Mouse (Mus musculus) lung, postnatal 0 days (tissue): Measurements from ENCODE around the gene Hdhd5. TPM values are rescaled to one million over a fixed set of nuclear protein-coding genes. Genes with fewer than 3 reads are reported as not detected.

ENCODE experiments used
- ATAC-seq: fragments of 200-750 bp; cut with Nextera tagmentation; 2 replicates; pipeline ENCODE4 v1.8.0; 2017; ENCODE audit warnings: moderate library complexity
- DNase-seq: peaks from one replicate; pipeline ENCODE4 v3.0.0-alpha.2; 2016; ENCODE audit warnings: low spot score
- H3K27ac ChIP-seq: fragments of 300-500 bp; sonication (generic); 2 replicates; pipeline ENCODE4 v1.5.1; 2014; ENCODE audit warnings: antibody characterized with exemption, mild to moderate bottlenecking, low read length, mixed read lengths
- H3K27me3 ChIP-seq: fragments of 300-500 bp; sonication (generic); replicated peaks from 2 replicates; pipeline ENCODE4 v1.6.1; 2014; ENCODE audit warnings: low read length, mixed read lengths; ENCODE audit not compliant: insufficient read depth
- H3K36me3 ChIP-seq: fragments of 300-500 bp; sonication (generic); 2 replicates; pipeline ENCODE4 v1.6.1; 2014; ENCODE audit warnings: low read length, mixed read lengths; ENCODE audit not compliant: insufficient read depth
- H3K4me1 ChIP-seq: fragments of 300-500 bp; sonication (generic); 2 replicates; pipeline ENCODE4 v1.6.1; 2014; ENCODE audit warnings: antibody characterized with exemption, low read depth, low read length, mixed read lengths; ENCODE audit not compliant: insufficient read depth
- H3K4me2 ChIP-seq: fragments of 300-500 bp; sonication (generic); replicated peaks from 2 replicates; pipeline ENCODE4 v1.6.1; 2014; ENCODE audit warnings: low read depth, mild to moderate bottlenecking, low read length, moderate library complexity, mixed read lengths
- H3K4me3 ChIP-seq: fragments of 300-500 bp; sonication (generic); 2 replicates; pipeline ENCODE4 v1.5.1; 2014; ENCODE audit warnings: low read depth, low read length
- H3K9ac ChIP-seq: fragments of 300-500 bp; sonication (generic); replicated peaks from 2 replicates; pipeline ENCODE4 v1.6.1; 2014; ENCODE audit warnings: low read depth, mild to moderate bottlenecking
- H3K9me3 ChIP-seq: fragments of 300-500 bp; sonication (generic); 2 replicates; pipeline ENCODE4 v1.6.1; 2016; ENCODE audit warnings: low read length, mixed read lengths
- CTCF ChIP-seq: IDR thresholded peaks from 2 replicates; pipeline ENCODE4 v1.5.1; 2016; ENCODE audit warnings: antibody characterized with exemption, mild to moderate bottlenecking
- EP300 ChIP-seq: IDR thresholded peaks from 2 replicates; pipeline ENCODE4 v1.6.1; 2016; ENCODE audit warnings: antibody characterized with exemption, mild to moderate bottlenecking, control low read depth
- WGBS: fragments of 180-500 bp; shearing (Covaris S2); extraction: QIAGEN DNeasy Blood & Tissue Kit; methylation state at CpG from one replicate; pipeline ENCODE4 v1.1.7; 2014; 5-methylcytosine and 5-hydroxymethylcytosine counted together
- polyA plus RNA-seq: library from polyadenylated mRNA; unstranded; fragments of >200 nt; fragmentation: Nextera tagmentation; extraction: Ambion mirVana; gene quantifications from 2 replicates; pipeline ENCODE4 v1.2.1, GENCODE M21; 2015

Gene Hdhd5
- polyA plus RNA-seq, 1 experiment from 2014 or later, result 10.1 TPM

DNA sequence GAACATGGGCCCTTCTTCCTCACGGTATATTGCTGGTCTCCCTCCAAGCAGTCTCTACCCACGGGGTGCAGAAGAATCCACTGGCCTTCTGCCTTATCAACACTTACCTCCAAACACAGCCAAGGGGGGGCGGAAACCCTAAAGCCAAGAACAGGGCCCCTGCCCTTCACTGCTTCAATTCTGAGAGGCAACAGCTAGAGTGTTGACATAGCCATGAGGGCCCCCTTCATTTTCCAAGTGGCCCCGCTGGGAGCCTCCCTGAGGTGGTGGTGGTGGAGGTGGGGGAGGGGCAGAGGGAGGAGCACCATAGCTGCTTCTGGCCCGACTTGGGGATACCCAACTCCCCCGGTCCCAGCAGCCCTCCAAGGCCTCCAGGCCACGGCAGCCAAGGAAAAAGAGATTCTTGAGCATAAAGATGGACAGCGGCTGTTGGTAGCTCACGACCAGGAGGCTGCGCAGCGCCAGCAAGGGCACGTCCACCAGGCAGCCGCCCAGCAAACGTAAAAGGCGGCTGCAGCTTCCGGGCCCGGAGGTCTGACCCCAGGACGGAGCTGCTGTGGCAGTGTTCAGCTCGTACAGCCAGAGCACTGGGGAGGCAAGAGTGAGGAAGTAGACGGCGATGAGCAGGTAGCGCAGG, 39.1 kb downstream of the Hdhd5 start:
- Histone ChIP-seq H3K4me3 (peak overlapping the region; percentile 60), H3K36me3 (no peaks in the 10 kb centered on the region), H3K4me1 (no peaks in the 10 kb centered on the region; the same call in 1 of the 2 replicates), H3K4me2 (peak overlapping the region; percentile 96), H3K27ac (no peak overlapping the region), H3K9ac (no peak overlapping the region), H3K27me3 (peaks cover 25% of the 10 kb centered on the region), H3K9me3 (no peaks in the 10 kb centered on the region)
- peak; percentile 85 for ATAC-seq
- TF ChIP-seq CTCF (no peak), EP300 (peak; percentile 25; the same call in 1 of the 2 replicates)
- DNase-seq, result peak; percentile 75
- 6% methylated on average over 22 of the region's 22 CpGs for WGBS

DNA sequence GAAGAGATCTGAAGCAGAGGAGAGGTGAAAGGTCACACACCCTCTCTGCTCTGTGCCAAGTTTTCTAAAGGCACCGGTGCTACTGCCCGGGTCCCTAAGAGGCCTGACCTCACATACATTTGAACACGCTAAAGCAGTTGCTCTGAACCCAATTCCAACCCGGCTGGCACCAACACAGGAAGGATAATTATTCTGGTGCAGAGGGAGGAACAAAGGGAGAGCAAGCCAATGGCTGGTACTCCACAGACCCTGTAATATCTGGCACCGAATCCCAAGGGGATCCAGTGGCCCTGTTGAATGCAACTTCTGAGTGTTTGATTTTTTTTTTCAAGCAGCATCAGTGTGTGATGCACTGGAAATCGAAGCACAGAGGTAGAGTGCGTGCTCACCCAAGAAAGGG, 40.1 kb downstream of the Hdhd5 start:
- no peaks in the 10 kb centered on the region for H3K9me3 ChIP-seq
- no peak for ATAC-seq
- no peak overlapping the region for H3K4me3 ChIP-seq
- DNase-seq, result no peak
- H3K36me3 ChIP-seq, result no peaks in the 10 kb centered on the region
- no peak for TF ChIP-seq EP300
- TF ChIP-seq CTCF, result no peak
- 36% methylated on average over 7 of the region's 7 CpGs for WGBS
- H3K4me1 ChIP-seq, result no peaks in the 10 kb centered on the region; the same call in 1 of the 2 replicates
- H3K9ac ChIP-seq, result no peak overlapping the region
- no peak overlapping the region for H3K4me2 ChIP-seq
- H3K27me3 ChIP-seq, result peaks cover 25% of the 10 kb centered on the region
- H3K27ac ChIP-seq, result no peak overlapping the region

DNA sequence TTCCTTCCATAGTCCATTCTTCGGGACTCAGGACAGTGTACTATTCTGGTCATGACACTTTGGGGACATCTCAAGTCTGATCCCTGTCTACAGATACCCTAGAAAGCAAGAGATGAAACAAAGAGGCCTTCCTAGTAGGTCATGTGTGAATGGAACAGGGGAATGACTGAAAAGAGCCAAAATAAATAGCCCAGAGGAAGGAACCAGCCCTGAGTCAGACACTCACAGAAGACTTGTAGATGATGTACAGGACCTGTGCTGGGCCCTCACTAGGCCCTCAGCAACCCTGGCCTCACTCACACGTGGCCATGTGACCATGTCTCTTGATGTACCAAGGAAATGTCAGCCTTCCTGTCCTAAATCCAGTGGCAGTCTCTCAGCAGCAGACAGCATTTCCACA, 41.7 kb downstream of the Hdhd5 start:
- peaks cover 25% of the 10 kb centered on the region for H3K27me3 ChIP-seq
- no peaks in the 10 kb centered on the region; the same call in 1 of the 2 replicates for H3K4me1 ChIP-seq
- ATAC-seq (no peak), DNase-seq (no peak)
- H3K36me3 ChIP-seq, result no peaks in the 10 kb centered on the region
- no peak overlapping the region for H3K27ac ChIP-seq
- TF ChIP-seq CTCF, result no peak
- no peak for TF ChIP-seq EP300
- 53% methylated on average over 2 of the region's 2 CpGs for WGBS
- no peak overlapping the region for H3K4me2 ChIP-seq
- no peaks in the 10 kb centered on the region for H3K9me3 ChIP-seq
- no peak overlapping the region for H3K4me3 ChIP-seq
- no peak overlapping the region for H3K9ac ChIP-seq

DNA sequence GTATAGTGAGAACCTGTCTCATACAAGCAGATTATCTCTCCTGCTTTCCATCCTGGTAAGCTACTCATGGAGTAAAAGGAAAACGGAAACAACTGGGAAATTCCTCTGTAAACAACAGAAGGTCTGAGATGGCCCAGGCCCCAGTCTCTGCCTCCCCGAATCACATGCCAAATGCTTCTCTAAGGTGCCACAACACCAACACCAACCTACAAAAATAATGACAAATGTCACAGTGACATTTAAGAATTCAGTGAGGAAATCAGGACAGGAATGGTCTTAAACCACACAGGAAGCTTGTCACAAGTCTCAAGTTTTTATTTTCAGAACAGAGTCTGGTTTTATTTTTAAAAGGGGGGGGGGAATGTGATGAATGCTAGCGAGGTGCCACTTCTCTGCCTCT, 42.5 kb downstream of the Hdhd5 start:
- 48% methylated on average over 3 of the region's 3 CpGs for WGBS
- TF ChIP-seq CTCF (no peak), EP300 (no peak)
- H3K4me3 ChIP-seq, result no peak overlapping the region
- H3K36me3 ChIP-seq, result no peaks in the 10 kb centered on the region
- DNase-seq (no peak), ATAC-seq (no peak)
- peaks cover 21% of the 10 kb centered on the region for H3K27me3 ChIP-seq
- H3K4me1 ChIP-seq, result no peaks in the 10 kb centered on the region; the same call in 1 of the 2 replicates
- no peak overlapping the region for H3K27ac ChIP-seq
- H3K9ac ChIP-seq, result no peak overlapping the region
- H3K4me2 ChIP-seq, result no peak overlapping the region
- H3K9me3 ChIP-seq, result no peaks in the 10 kb centered on the region

DNA sequence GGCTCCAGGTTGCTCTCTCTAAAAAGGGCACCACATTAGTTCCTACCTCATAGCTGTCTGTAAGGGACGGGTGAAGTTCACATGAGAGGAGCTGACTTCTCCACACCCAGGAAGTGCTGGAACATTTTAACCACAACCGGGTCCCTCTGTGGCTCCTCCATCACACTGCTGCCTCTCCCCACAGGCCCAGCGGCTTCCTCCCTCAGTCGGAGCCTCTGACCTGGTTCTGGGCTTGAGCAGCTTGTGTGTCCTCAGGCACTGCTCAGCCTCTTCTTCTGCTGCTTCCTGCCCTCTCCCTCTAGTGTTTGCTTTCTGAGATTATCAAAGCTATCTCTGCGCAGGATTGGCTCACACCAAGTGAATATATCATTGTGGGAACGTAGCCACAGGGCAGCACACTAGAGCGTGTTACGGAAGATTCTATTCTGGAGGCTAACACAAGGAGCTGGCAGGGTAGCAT, 45.0 kb downstream of the Hdhd5 start:
- H3K36me3 ChIP-seq, result no peaks in the 10 kb centered on the region
- ATAC-seq (no peak), DNase-seq (no peak)
- WGBS, result 38% methylated on average over 8 of the region's 8 CpGs
- H3K27me3 ChIP-seq, result 0 out of 2 replicates have a peak, but pooled peaks cover 2% of the 10 kb centered on the region
- no peaks in the 10 kb centered on the region for H3K9me3 ChIP-seq
- H3K9ac ChIP-seq, result no peak overlapping the region
- TF ChIP-seq CTCF, result peak; percentile 12; the same call in 1 of the 2 replicates
- TF ChIP-seq EP300, result no peak
- H3K4me3 ChIP-seq, result no peak overlapping the region
- no peak overlapping the region for H3K4me2 ChIP-seq
- H3K27ac ChIP-seq, result no peak overlapping the region
- H3K4me1 ChIP-seq, result no peaks in the 10 kb centered on the region

DNA sequence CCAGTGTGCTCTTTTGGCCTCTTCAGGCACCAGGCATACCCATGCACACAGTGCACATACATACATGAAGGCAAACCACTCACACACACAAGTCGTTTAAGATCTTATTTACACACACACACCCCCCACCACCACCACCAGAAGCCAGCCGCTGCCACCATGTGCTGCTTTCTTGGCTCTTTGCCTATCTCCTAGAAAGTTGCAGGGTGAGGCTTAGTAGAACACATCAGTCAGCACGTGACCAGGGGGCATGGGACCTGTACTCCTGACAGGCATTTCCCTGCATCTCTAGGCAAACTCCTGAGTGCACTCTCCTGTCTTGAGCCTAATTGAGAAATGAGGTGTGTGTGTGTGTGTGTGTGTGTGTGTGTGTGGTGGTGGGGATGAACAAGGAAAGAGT, 46.1 kb downstream of the Hdhd5 start:
- no peaks in the 10 kb centered on the region for H3K27me3 ChIP-seq
- TF ChIP-seq EP300 (no peak), CTCF (no peak)
- no peak overlapping the region for H3K4me2 ChIP-seq
- H3K4me1 ChIP-seq, result no peaks in the 10 kb centered on the region
- DNase-seq (peak; percentile 27), ATAC-seq (no peak)
- no peak overlapping the region for H3K27ac ChIP-seq
- H3K9me3 ChIP-seq, result no peaks in the 10 kb centered on the region
- no peak overlapping the region for H3K9ac ChIP-seq
- 43% methylated on average over 3 of the region's 3 CpGs for WGBS
- H3K36me3 ChIP-seq, result no peaks in the 10 kb centered on the region
- H3K4me3 ChIP-seq, result no peak overlapping the region
